Mouse (Mus musculus): Measurements from ENCODE around the gene Snrpd2.

Gene Snrpd2

GRCm38 (mm10) chr7:19178443-19179092, 29.0 kb downstream of the Snrpd2 start:
- DNase-seq: peak; percentile 86 to 88

- DNase-seq: peak; percentile 79 to 87
Observed at GRCm38 (mm10) chr7:19179173-19179572, 29.7 kb downstream of the Snrpd2 start.

- DNase-seq: no peak
Observed at GRCm38 (mm10) chr7:19179936-19180335, 30.4 kb downstream of the Snrpd2 start.

- peak; percentile 74 to 85 for DNase-seq
Observed at GRCm38 (mm10) chr7:19180862-19181429, 31.4 kb downstream of the Snrpd2 start.

- no peak for DNase-seq
Observed at GRCm38 (mm10) chr7:19184250-19184649, 34.7 kb downstream of the Snrpd2 start.

- DNase-seq: peak; percentile 64 to 70
Observed at GRCm38 (mm10) chr7:19184758-19185157, 35.2 kb downstream of the Snrpd2 start.

GRCm38 (mm10) chr7:19194676-19195075, 45.2 kb downstream of the Snrpd2 start:
- peak in 1 of 2 experiments; percentile 29 for DNase-seq

- peak; percentile 46 to 55 for DNase-seq
Observed at GRCm38 (mm10) chr7:19196676-19197075, 47.2 kb downstream of the Snrpd2 start.

GRCm38 (mm10) chr7:19197985-19198384, 48.5 kb downstream of the Snrpd2 start:
- peak; percentile 63 to 65 for DNase-seq

GRCm38 (mm10) chr7:19201660-19202059, 52.1 kb downstream of the Snrpd2 start:
- DNase-seq: no peak

GRCm38 (mm10) chr7:19202065-19202850, 52.7 kb downstream of the Snrpd2 start:
- no peak for DNase-seq
